Mouse (Mus musculus) B cell, adult 2 months (primary cell): ENCODE data around the gene Ass1.
"Not testable (repeated sequence)": the region's sequence is repeated elsewhere in the genome, so short reads cannot be mapped to it uniquely, and the experiment has no call there.

Experiments used
- DNase-seq, 2 experiments: peaks; one replicate each; pipeline ENCODE4 v3.0.0; 2022

The Ass1 gene

DNA sequence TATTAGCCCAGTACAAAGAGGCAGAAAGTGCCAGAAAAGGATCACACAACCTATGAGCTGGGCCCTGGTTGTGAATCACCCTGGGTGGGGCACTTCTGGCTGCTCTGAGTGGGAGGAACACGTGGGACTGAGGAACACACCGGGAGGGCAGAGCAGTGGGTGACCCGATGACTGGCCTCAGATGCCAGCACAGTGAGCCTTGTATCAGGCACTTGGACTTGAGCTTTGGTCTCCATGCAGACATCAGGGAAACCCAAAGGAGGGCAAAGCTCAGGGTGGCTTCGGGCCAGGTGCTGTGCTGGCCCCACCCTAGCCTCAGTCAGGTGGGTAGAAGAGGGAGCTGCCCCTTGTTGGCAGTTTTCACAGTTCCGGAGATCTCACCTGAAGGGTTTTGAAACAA lies 71.6 kb downstream of the Ass1 start:
- DNase-seq: no peak

GRCm38 (mm10) chr2:31547726-31548125 lies 77.7 kb downstream of the Ass1 start:
- no peak for DNase-seq

GRCm38 (mm10) chr2:31550503-31550902 lies 80.5 kb downstream of the Ass1 start:
- DNase-seq: peak in 1 of 2 experiments; percentile 3

GRCm38 (mm10) chr2:31551351-31551750 lies 81.3 kb downstream of the Ass1 start:
- not testable (repeated sequence) for DNase-seq

DNA sequence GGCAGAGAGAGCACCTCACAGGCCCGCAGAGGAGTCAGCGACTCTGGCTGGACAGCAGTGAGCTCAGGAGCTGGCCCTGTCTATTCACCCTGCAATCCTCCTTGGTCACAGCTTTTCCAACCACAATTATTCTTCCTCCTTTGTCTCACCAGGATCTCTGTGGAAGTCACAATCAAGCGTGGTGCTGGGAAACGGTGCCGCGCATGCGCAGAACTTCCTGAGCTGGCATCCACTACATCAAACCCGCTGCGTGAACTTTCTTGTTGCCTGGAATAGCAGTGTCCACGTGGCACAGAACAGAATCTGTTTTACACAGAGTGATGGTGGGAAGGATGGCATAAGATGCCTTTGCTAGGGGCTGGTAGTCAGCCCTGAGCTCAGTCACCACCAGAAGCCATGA lies 82.0 kb downstream of the Ass1 start:
- DNase-seq: no peak

GRCm38 (mm10) chr2:31554619-31555018 lies 84.6 kb downstream of the Ass1 start:
- no peak for DNase-seq
